Mouse (Mus musculus): ENCODE measurements around the gene Akr1b7.
A peak's percentile ranks its signal among the peaks of the same experiment; 100 is the strongest.
"Not testable (repeated sequence)": the region's sequence is repeated elsewhere in the genome, so short reads cannot be mapped to it uniquely, and the experiment has no call there.

Gene Akr1b7

DNA sequence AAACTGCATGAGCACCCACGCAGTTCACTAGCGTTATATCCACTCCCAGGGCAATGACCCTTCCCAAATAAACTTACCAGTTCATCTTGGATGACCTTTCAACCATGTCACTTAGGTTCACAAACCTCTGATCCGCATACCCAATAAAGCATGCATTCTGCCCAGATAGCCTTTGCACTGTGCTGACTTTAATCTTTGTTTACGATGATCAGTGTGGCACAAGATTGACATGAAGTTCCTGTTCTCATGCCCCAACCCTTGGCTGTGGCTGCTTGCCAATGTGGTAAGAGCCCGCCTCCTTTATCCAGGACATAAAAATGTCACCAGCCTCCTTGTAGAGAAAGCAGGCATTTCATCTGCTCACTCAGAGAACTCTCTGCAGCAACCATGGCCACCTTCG is at the start of gene Akr1b7:
Gene Akr1b7, plus strand, starts transcription at position 312 of the 400 bp plus-strand sequence.
- no peak for DNase-seq (ENCODE audit: low read depth, low spot score)

DNA sequence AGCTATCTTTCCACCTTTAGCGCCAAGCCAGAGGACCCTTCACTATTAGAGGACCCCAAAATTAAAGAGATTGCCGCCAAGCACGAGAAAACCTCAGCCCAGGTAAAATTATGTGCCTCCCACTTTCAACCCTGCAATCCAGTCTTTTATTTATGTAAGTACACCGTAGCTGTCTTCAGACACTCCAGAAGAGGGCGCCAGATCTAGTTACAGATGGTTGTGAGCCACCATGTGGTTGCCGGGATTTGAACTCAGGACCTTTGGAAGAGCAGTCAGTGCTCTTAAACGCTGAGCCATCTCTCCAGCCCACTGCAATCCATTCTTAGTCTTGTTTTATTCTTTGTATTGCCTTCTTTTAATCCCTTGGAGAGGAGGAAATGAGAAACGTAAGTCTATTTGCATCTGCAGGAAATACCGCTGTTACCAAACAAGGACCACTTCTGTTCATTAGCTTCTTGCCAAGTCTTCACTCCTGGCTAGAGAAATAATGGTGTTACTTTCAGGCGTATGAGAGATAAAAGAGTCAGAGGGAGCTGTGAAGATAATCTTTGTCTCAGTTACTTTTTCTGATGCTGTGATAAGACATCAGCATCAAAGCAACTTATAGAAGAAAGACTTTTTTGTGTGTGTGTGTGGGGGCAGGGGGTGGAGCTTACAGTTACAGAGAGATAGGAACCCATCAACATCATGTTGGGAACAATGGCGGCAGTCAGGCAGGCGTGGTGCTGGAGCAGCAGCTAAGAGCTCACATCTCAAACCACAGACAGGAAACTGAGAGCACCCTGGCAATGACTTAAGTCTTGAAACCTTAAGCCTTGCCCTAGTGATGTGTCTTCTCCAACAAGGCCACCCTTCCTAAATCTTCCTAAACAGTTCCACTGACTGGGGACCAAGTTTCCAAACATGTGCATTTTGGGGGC is 47.7 kb upstream of the Akr1b7 start:
- DNase-seq (ENCODE audit: low read depth, low spot score), result no peak

DNA sequence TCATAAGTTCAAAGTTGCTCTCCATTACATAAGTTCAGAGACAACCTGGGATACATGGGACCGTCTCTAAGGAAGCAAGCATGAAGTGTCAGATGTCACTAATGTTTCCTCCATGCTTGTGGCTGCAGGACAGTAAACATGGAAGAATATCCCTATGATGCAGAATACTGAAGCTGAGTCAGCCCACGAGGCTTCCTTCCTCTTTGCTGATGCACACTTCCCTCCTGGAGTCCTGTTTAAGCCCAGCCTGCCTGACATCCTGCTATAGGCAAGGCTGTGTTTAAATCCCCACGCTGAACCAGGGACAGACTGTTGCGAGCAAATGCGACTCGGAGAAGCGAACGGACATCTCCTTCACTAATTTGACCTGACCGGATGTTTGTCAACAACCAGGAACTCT is 44.1 kb upstream of the Akr1b7 start:
- no peak for DNase-seq (ENCODE audit: low read depth, low spot score)

DNA sequence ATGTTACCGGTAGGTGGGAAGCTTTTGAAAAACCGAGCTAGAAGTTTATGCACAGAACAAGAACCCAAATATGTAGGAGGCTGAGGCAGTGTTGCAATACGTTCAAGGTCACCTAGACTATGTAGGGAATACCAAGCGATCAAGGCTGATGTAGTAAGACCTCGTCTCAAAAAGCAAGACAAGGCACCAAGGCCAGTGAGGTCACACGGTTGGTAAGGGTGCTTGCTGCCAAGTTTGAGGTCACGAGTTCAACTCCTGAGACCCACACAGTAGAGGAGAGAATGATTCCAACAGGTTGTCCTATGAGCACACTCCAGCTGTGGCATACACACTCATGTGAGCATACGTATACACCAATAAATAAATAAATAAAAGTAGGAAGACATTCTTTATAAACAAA is 42.1 kb upstream of the Akr1b7 start:
- DNase-seq (ENCODE audit: low read depth, low spot score), result no peak

DNA sequence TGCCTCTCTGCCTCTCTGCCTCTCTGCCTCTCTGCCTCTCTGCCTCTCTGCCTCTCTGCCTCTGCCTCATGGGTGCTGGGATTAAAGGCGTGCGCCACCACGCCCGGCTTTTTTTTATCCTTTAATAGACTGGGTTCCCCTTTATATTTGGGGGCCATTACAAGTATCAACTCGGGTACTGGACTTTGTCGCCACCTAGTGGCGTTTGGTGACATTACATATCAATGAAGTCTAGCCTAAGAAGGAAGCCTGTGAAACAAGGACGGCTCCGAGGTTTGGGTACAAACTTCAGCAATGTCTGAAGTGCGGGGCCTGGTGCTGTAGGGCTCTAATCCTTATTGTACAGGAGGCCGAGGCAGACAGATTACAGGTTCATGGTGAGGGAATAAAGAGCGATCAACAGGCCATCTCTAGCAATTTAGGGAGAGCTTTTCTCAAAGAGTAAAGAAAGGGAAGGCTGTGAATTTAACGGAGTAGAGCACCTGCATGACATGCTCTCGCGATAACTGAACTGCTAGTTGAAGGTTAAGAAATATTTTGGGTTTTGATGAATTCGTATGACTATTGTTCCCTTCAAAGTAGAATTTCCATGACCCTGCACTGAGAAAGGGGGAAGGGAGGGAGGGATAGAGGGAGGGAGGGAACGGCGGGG is 40.3 kb upstream of the Akr1b7 start:
- DNase-seq (ENCODE audit: low read depth, low spot score), result peak; percentile 67

DNA sequence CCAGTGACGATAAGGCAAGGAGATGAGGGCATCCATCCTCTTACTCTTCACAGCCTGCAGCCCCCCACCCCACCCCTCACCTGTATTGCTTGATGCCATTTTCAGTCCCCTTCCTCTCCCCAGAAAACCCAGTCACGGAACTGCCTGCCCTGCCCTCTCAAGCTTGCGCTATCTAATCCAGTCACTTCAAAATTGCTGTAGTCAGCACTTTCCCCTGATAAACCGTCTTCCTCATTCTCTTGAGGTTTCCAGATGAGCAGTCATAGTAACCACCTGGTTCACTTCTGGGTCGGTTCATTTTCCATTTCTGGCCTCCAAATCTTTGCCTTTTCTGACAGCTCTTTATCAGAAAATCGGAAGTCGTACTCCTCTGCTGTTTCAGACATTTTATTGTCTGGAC is 38.3 kb upstream of the Akr1b7 start:
- DNase-seq (ENCODE audit: low read depth, low spot score), result no peak

DNA sequence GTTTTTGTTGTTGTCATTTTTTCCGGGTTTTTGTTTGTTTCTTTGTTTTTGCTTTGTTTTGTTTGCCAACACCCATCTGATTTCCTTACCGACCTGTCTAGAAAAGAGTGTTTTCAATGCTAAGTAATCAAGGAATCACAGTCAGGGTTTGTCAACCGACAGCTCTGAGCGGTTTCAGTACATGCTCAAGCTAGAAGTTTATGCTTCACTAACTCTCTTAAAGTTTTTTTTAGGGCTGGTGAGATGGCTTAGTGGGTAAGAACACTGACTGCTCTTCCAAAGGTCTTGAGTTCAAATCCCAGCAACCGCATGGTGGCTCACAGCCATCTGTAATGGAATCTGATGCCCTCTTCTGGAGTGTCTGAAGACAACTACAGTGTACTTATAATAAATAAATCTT is 36.2 kb upstream of the Akr1b7 start:
- not testable (repeated sequence) for DNase-seq (ENCODE audit: low read depth, low spot score)

DNA sequence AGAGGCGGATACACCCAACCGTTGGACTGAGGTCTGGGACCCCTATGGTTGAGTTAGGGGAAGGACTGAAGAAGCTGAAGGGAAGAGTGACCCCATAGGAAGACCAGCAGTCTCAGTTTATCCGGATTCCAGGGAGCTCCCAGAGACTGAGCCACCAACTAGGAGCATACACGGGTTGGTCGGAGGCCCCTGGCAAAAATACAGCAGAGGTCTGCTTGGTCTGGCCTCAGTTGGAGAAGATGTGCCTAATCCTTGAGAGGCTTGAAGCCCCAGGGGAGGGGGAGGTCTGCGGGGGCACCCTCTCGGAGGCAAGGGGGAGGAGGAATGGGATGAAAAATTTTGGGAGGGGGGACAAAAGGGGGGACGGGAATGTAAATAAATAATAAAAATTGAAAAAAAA is 28.7 kb upstream of the Akr1b7 start:
- DNase-seq (ENCODE audit: low read depth, low spot score), result no peak

DNA sequence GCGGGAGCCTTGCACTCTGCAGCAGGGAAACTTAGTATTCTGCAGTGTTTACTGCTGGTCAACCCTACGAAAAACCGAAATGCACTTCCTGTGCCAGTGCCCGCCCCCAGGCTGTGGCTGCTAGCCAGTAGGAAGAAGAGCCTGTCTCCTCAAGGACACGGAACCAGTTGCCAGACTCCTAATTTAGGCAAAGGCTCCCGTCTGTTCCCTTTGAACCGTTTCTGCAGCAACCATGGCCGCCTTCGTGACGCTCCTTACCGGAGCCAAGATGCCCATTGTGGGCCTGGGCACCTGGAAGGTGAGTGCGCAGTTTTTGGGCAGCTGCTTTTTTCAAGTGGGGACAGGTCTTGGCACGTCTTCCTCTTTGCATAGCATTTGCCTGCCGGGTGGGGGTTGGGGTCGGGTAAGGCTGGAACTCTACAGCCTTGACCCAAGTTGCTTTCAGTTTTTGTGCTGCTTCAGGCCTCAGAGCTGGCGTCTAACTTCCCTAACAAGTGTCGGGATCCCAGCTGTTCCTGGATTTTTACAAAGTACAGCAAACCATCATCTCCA is 27.9 kb upstream of the Akr1b7 start, which contains the start of gene Akr1b10:
Gene Akr1b10, plus strand, starts transcription at position 109 of the 552 bp plus-strand sequence.
- DNase-seq (ENCODE audit: low read depth, low spot score), result no peak

DNA sequence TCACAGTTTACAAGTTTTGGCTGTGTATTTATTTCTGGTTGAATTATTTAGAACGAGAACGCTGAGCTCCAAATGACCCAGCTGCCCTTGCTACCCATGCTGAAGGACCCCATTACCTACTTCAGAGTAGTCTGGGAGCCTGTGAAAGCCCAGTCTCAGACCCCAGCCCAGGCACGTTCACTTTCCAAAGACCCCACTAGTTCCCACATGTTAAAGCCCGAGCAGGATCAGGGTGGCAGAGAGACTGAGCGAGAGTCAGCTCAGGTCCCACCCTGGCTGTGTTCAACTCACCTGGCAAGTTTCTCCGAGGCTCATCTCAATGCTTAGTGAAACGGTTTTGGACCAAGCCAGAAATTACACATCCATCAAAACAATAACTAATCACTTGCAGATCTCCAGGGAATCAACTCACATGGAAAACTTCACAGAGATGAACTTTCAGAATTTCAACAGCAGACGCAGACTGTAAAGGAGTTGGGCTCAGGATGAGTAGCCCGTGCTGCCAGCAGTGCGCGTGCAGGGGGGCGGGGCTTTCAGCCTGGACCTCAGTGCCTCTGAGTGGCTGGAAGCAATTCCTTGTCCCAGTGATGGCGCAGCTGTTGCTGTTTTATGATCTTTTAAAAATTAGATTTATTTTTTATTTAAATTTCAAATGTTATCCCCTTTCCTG is 27.3 kb upstream of the Akr1b7 start:
- DNase-seq (ENCODE audit: low read depth, low spot score), result no peak

DNA sequence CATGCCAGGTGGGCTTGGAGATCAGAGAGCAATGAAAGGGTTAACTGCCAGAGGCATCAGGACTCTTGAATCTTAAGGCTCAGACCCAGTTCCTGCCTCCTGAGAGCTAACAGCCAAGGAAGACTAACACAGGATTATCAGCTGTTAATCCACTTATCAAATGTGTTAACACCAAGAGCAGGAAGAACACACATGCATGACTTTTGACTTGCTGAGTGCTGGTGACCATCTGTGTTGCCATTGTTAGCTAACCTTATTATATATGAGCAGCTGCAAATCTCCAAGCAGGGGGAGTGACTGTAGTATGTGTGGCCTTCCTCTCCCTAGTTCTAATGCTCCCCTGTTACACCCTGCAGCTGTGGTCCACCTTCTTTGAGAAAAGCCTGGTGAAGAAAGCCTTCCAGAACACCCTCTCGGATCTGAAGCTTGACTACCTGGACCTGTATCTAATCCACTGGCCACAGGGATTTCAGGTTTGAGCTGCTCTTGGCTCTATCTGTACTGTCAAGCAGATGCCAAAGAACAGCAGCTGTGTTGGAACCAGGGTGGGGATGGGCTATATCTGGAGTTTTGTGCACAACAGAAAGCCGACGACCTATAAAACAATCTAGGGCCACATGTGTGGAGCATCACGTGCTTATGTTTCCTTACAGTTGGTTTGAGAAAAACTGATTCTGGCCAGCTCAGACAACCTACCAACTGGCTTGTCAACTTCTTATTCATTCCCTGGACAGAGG is 23.5 kb upstream of the Akr1b7 start:
- DNase-seq (ENCODE audit: low read depth, low spot score), result peak; percentile 19

DNA sequence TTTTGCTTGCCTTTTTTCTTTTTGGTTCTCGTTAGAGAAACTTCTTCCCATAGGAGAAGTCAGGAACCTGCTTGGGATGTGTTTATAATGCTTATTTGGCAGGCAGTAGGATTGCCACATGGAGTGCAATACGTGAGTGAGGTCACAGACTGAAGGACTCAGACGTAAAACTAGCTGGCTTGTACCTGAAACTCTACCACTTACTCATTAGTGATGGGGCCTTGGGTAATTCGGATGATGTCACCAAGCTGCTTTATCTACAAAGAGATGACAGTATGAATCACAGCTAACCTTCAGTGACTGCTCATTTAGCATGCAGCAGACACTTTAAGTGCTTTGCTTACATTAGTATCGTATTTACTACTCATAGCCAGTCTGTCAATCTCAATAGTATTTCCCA is 16.2 kb upstream of the Akr1b7 start:
- no peak for DNase-seq (ENCODE audit: low read depth, low spot score)

DNA sequence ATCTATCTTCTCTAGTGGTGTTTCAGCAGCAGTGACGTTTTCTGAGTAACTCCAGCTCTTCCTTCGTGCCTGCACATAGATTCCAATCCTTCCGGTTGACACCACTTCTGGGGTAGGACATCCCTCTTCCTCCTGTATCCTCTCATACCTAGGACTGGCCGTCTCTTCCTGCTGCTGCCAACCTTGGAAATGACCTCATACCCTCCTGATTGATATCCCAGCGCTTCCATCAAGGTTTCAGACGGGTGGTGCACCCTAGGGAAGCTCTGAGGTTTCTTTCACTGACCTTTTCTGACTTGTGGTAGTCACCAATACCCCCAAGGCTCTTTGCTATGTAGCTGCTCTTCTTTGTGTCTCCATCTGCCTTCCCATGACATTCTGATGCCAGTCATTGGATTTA is 13.7 kb upstream of the Akr1b7 start:
- DNase-seq (ENCODE audit: low read depth, low spot score), result no peak

DNA sequence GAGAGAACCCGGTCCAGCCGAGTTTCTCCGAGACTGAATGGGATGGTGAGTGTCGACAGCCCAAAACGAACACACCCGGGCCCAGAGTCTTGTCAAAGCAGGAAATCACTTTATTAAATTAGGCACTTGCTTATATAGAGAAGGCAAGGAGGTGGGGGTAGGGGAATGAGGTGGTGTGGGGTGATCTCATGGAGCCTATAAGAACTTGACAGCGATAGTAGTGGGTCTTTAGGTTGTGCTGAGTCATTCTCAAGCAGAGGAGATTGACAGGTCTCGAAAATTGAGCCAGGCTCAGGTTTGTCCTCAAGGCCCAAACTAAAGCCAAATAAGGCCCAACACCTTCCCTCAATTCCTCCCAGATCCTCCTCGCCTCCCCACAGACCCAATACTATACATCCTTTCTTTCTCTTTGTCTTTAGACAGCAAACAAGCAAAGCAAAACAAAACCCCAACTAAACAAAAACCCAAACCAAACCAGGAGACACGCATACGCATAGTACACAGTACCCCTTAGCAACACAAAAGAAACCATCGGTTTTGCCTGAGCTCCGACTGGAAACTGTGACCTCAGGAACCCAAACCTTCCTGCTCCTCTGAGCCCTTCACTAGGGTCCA is 12.4 kb upstream of the Akr1b7 start:
- DNase-seq (ENCODE audit: low read depth, low spot score), result no peak

DNA sequence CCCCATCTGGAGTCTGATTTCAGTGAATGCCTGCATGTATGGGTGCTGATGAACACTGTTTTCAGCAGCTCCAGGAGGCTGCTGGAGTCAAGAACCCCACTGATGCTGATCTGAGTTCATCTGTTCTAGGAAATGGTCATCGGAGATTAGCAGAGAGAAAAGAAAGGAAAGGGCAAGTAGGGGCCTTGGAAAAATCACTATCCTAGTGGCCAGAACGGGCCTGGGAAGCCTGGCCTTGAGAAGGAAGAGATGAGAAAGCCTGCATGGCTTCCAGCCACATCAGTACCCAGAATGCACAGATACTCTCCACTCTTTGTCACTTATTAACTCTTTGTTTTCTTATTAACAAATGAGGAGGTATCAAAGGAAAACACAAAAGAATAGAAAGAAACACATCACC is 11.4 kb upstream of the Akr1b7 start:
- no peak for DNase-seq (ENCODE audit: low read depth, low spot score)

DNA sequence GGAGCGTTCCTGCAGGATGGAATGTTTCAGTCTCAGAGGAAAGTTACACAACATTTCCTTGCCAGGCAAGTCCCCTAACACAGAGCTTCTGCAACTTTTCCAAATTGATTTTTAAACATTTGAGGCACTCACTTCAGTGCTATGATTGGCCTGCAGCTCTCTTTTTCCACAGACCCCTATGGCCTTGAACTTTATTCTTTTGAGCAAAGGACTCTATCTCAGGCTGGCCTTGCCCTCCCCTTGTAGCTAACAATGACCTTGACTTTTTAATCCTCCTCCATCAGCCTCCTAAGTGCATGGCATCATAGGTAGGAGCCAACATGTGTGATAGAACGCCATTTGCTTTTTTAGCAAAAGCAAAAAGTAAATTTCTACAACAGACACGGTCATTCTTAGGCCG is 5.4 kb upstream of the Akr1b7 start:
- DNase-seq (ENCODE audit: low read depth, low spot score), result no peak

DNA sequence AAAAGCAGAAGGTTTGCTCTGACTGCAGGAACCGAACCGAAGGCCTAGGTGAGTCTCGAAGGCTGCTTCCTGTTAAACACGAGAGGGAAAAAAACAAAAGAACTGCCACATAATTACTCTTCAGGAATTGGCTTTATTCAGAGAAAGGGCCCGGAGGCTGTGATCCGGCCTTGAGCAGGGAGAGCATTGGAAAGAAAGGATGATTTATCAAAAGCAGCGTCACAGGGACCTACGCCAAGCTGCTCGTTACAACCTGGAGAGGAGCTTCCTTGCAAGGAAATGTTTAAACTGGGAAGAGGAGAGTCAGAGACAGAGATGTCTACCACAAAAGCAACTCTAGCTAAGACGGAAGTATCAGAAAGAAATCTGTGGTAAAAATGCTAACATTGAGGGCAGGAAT is 4.7 kb upstream of the Akr1b7 start:
- no peak for DNase-seq (ENCODE audit: low read depth, low spot score)

DNA sequence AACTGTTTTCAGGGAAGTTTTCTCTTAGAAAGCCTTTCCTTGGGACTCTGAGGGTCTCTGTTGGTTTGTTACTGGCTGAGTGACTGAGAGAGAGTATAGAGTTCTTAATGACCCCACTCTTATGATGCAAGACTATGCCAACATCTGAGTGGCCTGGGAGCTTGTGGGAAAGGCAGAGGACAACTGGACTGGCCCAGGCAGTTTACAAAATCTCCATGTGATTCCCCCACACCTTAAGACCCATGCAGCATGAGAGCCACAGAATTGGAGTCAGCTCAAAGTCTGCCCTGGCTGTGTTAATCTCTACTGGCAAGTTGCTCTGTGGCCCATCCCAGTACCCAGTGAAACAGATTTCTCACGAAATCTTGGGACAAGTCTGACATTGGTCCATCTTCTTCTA is 554 bp downstream of the Akr1b7 start:
- no peak for DNase-seq (ENCODE audit: low read depth, low spot score)

DNA sequence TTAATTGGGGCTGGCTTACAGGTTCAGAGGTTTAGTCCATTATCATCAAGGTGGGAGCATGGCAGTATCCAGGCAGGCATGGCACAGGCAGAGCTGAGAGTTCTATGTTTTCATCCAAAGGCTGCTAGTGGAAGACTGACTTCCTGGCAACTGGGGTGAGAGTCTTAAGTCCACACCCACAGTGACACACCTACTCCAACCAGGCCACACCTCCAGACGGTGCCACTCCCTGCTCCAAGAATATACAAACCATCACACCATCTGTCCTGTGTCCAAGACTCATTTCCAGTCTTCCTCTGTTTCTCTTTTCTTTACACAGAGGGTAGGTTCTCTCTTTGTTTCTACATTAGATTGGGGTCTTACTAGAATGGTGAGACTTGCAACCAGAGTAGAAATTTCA is 1.3 kb downstream of the Akr1b7 start:
- not testable (repeated sequence) for DNase-seq (ENCODE audit: low read depth, low spot score)

DNA sequence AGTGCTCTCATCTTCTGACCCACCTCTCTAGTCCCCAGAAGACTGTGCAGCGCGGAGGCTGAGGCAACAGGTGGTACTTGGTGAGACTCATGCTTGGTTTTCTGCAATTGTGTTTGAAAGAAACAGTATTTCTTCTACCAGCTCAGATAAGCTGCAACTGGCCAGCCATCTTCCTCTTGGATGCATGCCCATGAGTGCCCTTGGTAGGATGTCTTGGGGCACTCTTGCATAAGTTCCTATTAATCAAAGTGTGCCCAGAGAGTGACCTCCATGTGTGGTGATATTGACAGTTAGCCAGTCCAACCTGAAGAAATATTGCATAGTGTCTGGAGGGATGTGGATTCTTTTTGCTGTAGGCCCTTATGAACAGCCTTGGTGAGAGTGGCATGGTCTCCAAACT is 4.4 kb downstream of the Akr1b7 start:
- DNase-seq (ENCODE audit: low read depth, low spot score), result no peak

DNA sequence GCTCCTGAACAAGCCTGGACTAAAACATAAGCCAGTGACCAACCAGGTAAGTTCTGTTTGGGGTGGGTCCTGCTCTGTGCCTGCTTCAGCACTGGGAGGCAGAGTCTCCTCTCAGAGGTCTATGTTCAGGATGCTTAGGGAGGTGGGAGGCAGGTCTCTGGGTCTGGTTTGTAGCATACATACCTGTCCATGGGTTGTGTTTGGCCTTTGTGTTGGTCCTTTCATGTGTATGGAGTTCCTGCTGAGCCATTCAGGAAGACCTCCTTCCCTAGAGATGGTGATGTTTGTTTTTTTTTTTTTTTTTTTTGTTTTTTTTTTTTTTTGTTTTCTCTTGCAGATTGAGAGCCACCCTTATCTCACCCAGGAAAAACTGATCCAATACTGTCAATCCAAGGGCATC is 6.9 kb downstream of the Akr1b7 start:
- DNase-seq (ENCODE audit: low read depth, low spot score), result no peak
